In the genomic region with DNA sequence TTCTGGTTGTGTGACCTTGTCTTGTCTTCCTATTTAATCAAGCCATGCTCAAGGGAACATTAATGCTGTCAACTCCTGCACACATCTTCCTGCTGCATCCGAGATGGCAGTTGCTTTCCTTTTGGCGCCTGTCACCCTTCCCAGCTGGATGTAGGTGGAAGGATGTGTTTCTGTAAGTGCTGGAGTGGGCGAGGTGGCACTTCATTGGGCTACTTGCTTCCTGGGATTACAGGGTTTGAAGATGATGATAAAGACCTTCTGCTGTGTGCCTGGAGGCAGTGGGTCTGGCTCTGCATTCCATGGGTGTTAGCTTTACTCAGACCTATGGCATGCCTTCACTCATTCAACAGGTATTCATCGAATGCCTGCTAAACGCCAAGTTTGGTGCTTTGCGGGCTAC, we compare ENCODE assay signal across 15 mouse cellular contexts.
"Had no signal": no experiment of that assay in that cellular context is flagged by ENCODE, and none has a peak within 500 bp of the region (broad histone marks: within the 10 kb centered on the region; RNA-seq: fewer than 3 reads in every experiment).

No protein-coding gene starts in this region.

- H3K27me3 ChIP-seq: limb, embryonic 12.5 days; liver, embryonic 13.5 days; lung, embryonic 15.5 days; midbrain, embryonic 13.5 days; neural tube, embryonic 12.5 days; stomach, embryonic 15.5 days had no signal

- H3K27ac ChIP-seq: limb, embryonic 12.5 days; liver, embryonic 13.5 days; lung, embryonic 15.5 days; midbrain, embryonic 13.5 days; neural tube, embryonic 12.5 days; stomach, embryonic 15.5 days had no signal

- H3K9ac ChIP-seq: limb, embryonic 12.5 days; liver, embryonic 13.5 days; liver, postnatal 0 days; lung, embryonic 15.5 days; midbrain, embryonic 13.5 days; neural tube, embryonic 12.5 days; stomach, embryonic 15.5 days had no signal

- H3K36me3 ChIP-seq: limb, embryonic 12.5 days; liver, embryonic 13.5 days; lung, embryonic 15.5 days; midbrain, embryonic 13.5 days; neural tube, embryonic 12.5 days; stomach, embryonic 15.5 days had no signal

- H3K4me3 ChIP-seq: limb, embryonic 12.5 days; liver, embryonic 13.5 days; lung, embryonic 15.5 days; midbrain, embryonic 13.5 days; neural tube, embryonic 12.5 days; stomach, embryonic 15.5 days had no signal

- H3K4me1 ChIP-seq: limb, embryonic 12.5 days; liver, embryonic 13.5 days; lung, embryonic 15.5 days; midbrain, embryonic 13.5 days; neural tube, embryonic 12.5 days; stomach, embryonic 15.5 days had no signal

- DNase-seq: kidney, adult 8-10 months; kidney, postnatal 25 days; liver; liver, embryonic 13.5 days; liver, postnatal 0 days; retina, postnatal 1 day; spleen, adult 18-20 months; thymus, adult 2 months; thymus, postnatal 25 days had no signal

- ATAC-seq: intestine, postnatal 0 days; liver, postnatal 0 days; midbrain, embryonic 13.5 days had no signal

- H3K4me2 ChIP-seq: limb, embryonic 12.5 days; liver, embryonic 13.5 days; lung, embryonic 15.5 days; midbrain, embryonic 13.5 days; neural tube, embryonic 12.5 days; stomach, embryonic 15.5 days had no signal

- H3K9me3 ChIP-seq: limb, embryonic 12.5 days; liver, embryonic 13.5 days; lung, embryonic 15.5 days; midbrain, embryonic 13.5 days; neural tube, embryonic 12.5 days; stomach, embryonic 15.5 days had no signal
